Mouse (Mus musculus) kidney, embryonic 15.5 days (tissue): ENCODE results near the gene Magi1. TPM values are rescaled to one million over a fixed set of nuclear protein-coding genes. Genes with fewer than 3 reads are reported as not detected.

Experiments used
- ATAC-seq: fragments of 200-750 bp; cut with Nextera tagmentation; replicated peaks from 2 replicates; pipeline ENCODE4 v1.8.0; 2017; ENCODE audit warnings: moderate TSS enrichment; ENCODE audit not compliant: low FRiP score
- H3K27ac ChIP-seq: fragments of 300-500 bp; sonication (generic); 2 replicates; pipeline ENCODE4 v1.5.1; 2015; ENCODE audit warnings: mild to moderate bottlenecking, inconsistent platforms
- H3K27me3 ChIP-seq: fragments of 300-500 bp; sonication (generic); 2 replicates; pipeline ENCODE4 v1.6.1; 2015; ENCODE audit warnings: inconsistent platforms
- H3K36me3 ChIP-seq: fragments of 300-500 bp; sonication (generic); 2 replicates; pipeline ENCODE4 v1.6.1; 2015; ENCODE audit warnings: inconsistent platforms
- H3K4me1 ChIP-seq: fragments of 300-500 bp; sonication (generic); 2 replicates; pipeline ENCODE4 v1.6.1; 2015; ENCODE audit warnings: inconsistent platforms
- H3K4me2 ChIP-seq: fragments of 300-500 bp; sonication (generic); 2 replicates; pipeline ENCODE4 v1.6.1; 2015; ENCODE audit warnings: moderate library complexity, mild to moderate bottlenecking, inconsistent platforms
- H3K4me3 ChIP-seq: fragments of 300-500 bp; sonication (generic); replicated peaks from 2 replicates; pipeline ENCODE4 v1.5.1; 2015; ENCODE audit warnings: mild to moderate bottlenecking, inconsistent platforms
- H3K9ac ChIP-seq: fragments of 300-500 bp; sonication (generic); 2 replicates; pipeline ENCODE4 v1.6.1; 2015; ENCODE audit warnings: mild to moderate bottlenecking, inconsistent platforms
- H3K9me3 ChIP-seq: fragments of 300-500 bp; sonication (generic); replicated peaks from 2 replicates; pipeline ENCODE4 v1.6.1; 2016; ENCODE audit warnings: inconsistent platforms
- WGBS: fragments of 180-500 bp; shearing (Covaris S2); methylation state at CpG from one replicate; pipeline ENCODE4 v1.1.7; 2015; ENCODE audit warnings: mixed read lengths; 5-methylcytosine and 5-hydroxymethylcytosine counted together
- polyA plus RNA-seq: library from polyadenylated mRNA; unstranded; fragments of >200 nt; fragmentation: Nextera tagmentation; extraction: Ambion mirVana; gene quantifications from 2 replicates; pipeline ENCODE4 v1.2.1, GENCODE M21; 2015

Gene Magi1
- polyA plus RNA-seq, 1 experiment from 2014 or later: 9.8 TPM

- H3K36me3 ChIP-seq: no peaks in the 10 kb centered on the region
- peaks cover 12% of the 10 kb centered on the region for H3K4me1 ChIP-seq
- 77% methylated on average over 3 of the region's 3 CpGs for WGBS
- H3K27ac ChIP-seq: no peak overlapping the region
- H3K4me3 ChIP-seq: no peak overlapping the region
- no peaks in the 10 kb centered on the region for H3K27me3 ChIP-seq
- ATAC-seq: no peak
- no peak overlapping the region for H3K9ac ChIP-seq
- H3K4me2 ChIP-seq: no peak overlapping the region
- no peaks in the 10 kb centered on the region for H3K9me3 ChIP-seq
These were observed 393.7 kb downstream of the Magi1 start for GRCm38 (mm10) chr6:93890011-93890410.

- peak; percentile 36; the same call in 1 of the 2 replicates for ATAC-seq
- Histone ChIP-seq H3K4me2 (no peak overlapping the region), H3K9me3 (no peaks in the 10 kb centered on the region), H3K27me3 (no peaks in the 10 kb centered on the region), H3K36me3 (no peaks in the 10 kb centered on the region), H3K27ac (no peak overlapping the region), H3K9ac (no peak overlapping the region), H3K4me3 (no peak overlapping the region), H3K4me1 (0 out of 2 replicates have a peak, but pooled peaks cover 5% of the 10 kb centered on the region)
- WGBS: 40% methylated on average over 4 of the region's 4 CpGs
These were observed 406.4 kb downstream of the Magi1 start for GRCm38 (mm10) chr6:93877337-93877736.

GRCm38 (mm10) chr6:93874936-93875335 lies 408.8 kb downstream of the Magi1 start:
- H3K4me3 ChIP-seq: no peak overlapping the region
- no peak overlapping the region for H3K27ac ChIP-seq
- 0 out of 2 replicates have a peak, but pooled peaks cover 5% of the 10 kb centered on the region for H3K4me1 ChIP-seq
- no peaks in the 10 kb centered on the region for H3K27me3 ChIP-seq
- H3K9me3 ChIP-seq: no peaks in the 10 kb centered on the region
- H3K4me2 ChIP-seq: no peak overlapping the region
- 82% methylated on average over 2 of the region's 2 CpGs for WGBS
- H3K9ac ChIP-seq: no peak overlapping the region
- no peak for ATAC-seq
- no peaks in the 10 kb centered on the region for H3K36me3 ChIP-seq

GRCm38 (mm10) chr6:93874376-93874775 lies 409.3 kb downstream of the Magi1 start:
- Histone ChIP-seq H3K4me2 (no peak overlapping the region), H3K27me3 (no peaks in the 10 kb centered on the region), H3K9ac (no peak overlapping the region), H3K27ac (no peak overlapping the region), H3K4me1 (0 out of 2 replicates have a peak, but pooled peaks cover 5% of the 10 kb centered on the region), H3K36me3 (no peaks in the 10 kb centered on the region), H3K9me3 (no peaks in the 10 kb centered on the region), H3K4me3 (no peak overlapping the region)
- no peak for ATAC-seq
- WGBS: 93% methylated on average over 2 of the region's 2 CpGs

- Histone ChIP-seq H3K27me3 (no peaks in the 10 kb centered on the region), H3K4me3 (no peak overlapping the region), H3K4me1 (0 out of 2 replicates have a peak, but pooled peaks cover 5% of the 10 kb centered on the region), H3K27ac (no peak overlapping the region), H3K36me3 (no peaks in the 10 kb centered on the region), H3K9me3 (no peaks in the 10 kb centered on the region), H3K9ac (no peak overlapping the region), H3K4me2 (no peak overlapping the region)
- ATAC-seq: 0 out of 2 replicates have a peak, but pooled peaks have one; percentile 25
- 84% methylated on average over 1 of the region's 1 CpGs for WGBS
These were observed 410.2 kb downstream of the Magi1 start for GRCm38 (mm10) chr6:93873536-93873935.

- Histone ChIP-seq H3K27me3 (no peaks in the 10 kb centered on the region), H3K4me1 (no peaks in the 10 kb centered on the region), H3K4me3 (no peak overlapping the region), H3K9ac (no peak overlapping the region), H3K9me3 (no peaks in the 10 kb centered on the region), H3K27ac (no peak overlapping the region), H3K4me2 (no peak overlapping the region), H3K36me3 (no peaks in the 10 kb centered on the region)
- WGBS: 64% methylated on average over 4 of the region's 4 CpGs
- ATAC-seq: no peak
These were observed 412.2 kb downstream of the Magi1 start for GRCm38 (mm10) chr6:93871516-93871915.

- 63% methylated on average over 5 of the region's 5 CpGs for WGBS
- Histone ChIP-seq H3K36me3 (no peaks in the 10 kb centered on the region), H3K9me3 (no peaks in the 10 kb centered on the region), H3K9ac (no peak overlapping the region), H3K4me3 (no peak overlapping the region), H3K27me3 (no peaks in the 10 kb centered on the region), H3K4me1 (no peaks in the 10 kb centered on the region), H3K4me2 (no peak overlapping the region), H3K27ac (no peak overlapping the region)
- no peak for ATAC-seq
These were observed 413.7 kb downstream of the Magi1 start for GRCm38 (mm10) chr6:93870023-93870422.

GRCm38 (mm10) chr6:93862263-93862662 lies 421.5 kb downstream of the Magi1 start:
- H3K4me1 ChIP-seq: 0 out of 2 replicates have a peak, but pooled peaks cover 3% of the 10 kb centered on the region
- ATAC-seq: no peak
- WGBS: 91% methylated on average over 5 of the region's 5 CpGs

GRCm38 (mm10) chr6:93856783-93857182 lies 426.9 kb downstream of the Magi1 start:
- Histone ChIP-seq H3K4me2 (no peak overlapping the region), H3K27me3 (no peaks in the 10 kb centered on the region), H3K9ac (no peak overlapping the region), H3K9me3 (no peaks in the 10 kb centered on the region), H3K4me3 (no peak overlapping the region), H3K27ac (no peak overlapping the region), H3K4me1 (peaks cover 21% of the 10 kb centered on the region), H3K36me3 (no peaks in the 10 kb centered on the region)
- no peak for ATAC-seq
- WGBS: 21% methylated on average over 1 of the region's 1 CpGs

More at GRCm38 (mm10) chr6:93862263-93862662, 421.5 kb downstream of the Magi1 start:
- Histone ChIP-seq H3K9ac (no peak overlapping the region), H3K36me3 (no peaks in the 10 kb centered on the region), H3K4me3 (no peak overlapping the region), H3K27me3 (no peaks in the 10 kb centered on the region), H3K4me2 (no peak overlapping the region), H3K9me3 (no peaks in the 10 kb centered on the region), H3K27ac (no peak overlapping the region)

- Histone ChIP-seq H3K4me1 (peaks cover 21% of the 10 kb centered on the region), H3K9ac (no peak overlapping the region), H3K9me3 (no peaks in the 10 kb centered on the region), H3K4me3 (no peak overlapping the region), H3K27ac (no peak overlapping the region), H3K27me3 (no peaks in the 10 kb centered on the region), H3K36me3 (no peaks in the 10 kb centered on the region), H3K4me2 (no peak overlapping the region)
- 32% methylated on average over 8 of the region's 8 CpGs for WGBS
- no peak for ATAC-seq
These were observed 427.7 kb downstream of the Magi1 start for GRCm38 (mm10) chr6:93855806-93856641.

GRCm38 (mm10) chr6:93848942-93849790 lies 434.6 kb downstream of the Magi1 start:
- 58% methylated on average over 7 of the region's 7 CpGs for WGBS
- H3K27ac ChIP-seq: no peak overlapping the region
- H3K27me3 ChIP-seq: no peaks in the 10 kb centered on the region
- peaks cover under 1% of the 10 kb centered on the region; the same call in 1 of the 2 replicates for H3K4me1 ChIP-seq
- H3K4me3 ChIP-seq: no peak overlapping the region
- ATAC-seq: no peak
- H3K36me3 ChIP-seq: no peaks in the 10 kb centered on the region
- H3K4me2 ChIP-seq: no peak overlapping the region
- no peaks in the 10 kb centered on the region for H3K9me3 ChIP-seq
- no peak overlapping the region for H3K9ac ChIP-seq

GRCm38 (mm10) chr6:93845498-93845897 lies 438.2 kb downstream of the Magi1 start:
- Histone ChIP-seq H3K4me2 (no peak overlapping the region), H3K9ac (no peak overlapping the region), H3K4me1 (no peaks in the 10 kb centered on the region), H3K36me3 (no peaks in the 10 kb centered on the region), H3K27ac (no peak overlapping the region), H3K27me3 (no peaks in the 10 kb centered on the region), H3K4me3 (no peak overlapping the region), H3K9me3 (no peaks in the 10 kb centered on the region)
- WGBS: 79% methylated on average over 3 of the region's 3 CpGs
- ATAC-seq: no peak
